Mouse (Mus musculus): ENCODE measurements around the gene Fah. TPM values are rescaled to one million over a fixed set of nuclear protein-coding genes. Genes with fewer than 3 reads are reported as not detected.

The Fah gene
- polyA plus RNA-seq, 1 experiment, result 987 TPM

- WGBS, result 86% methylated on average over 3 of the region's 3 CpGs
- Histone ChIP-seq H3K36me3 (ENCODE audit: control insufficient read depth, insufficient read depth, low read length) (no peaks in the 10 kb centered on the region; the same call in 1 of the 2 replicates), H3K27ac (ENCODE audit: insufficient read depth, low read depth, low read length) (no peak overlapping the region), H3K27me3 (replicated peaks; ENCODE audit: control insufficient read depth, insufficient read depth, low read length) (no peaks in the 10 kb centered on the region), H3K4me1 (ENCODE audit: control insufficient read depth, insufficient read depth, low read length) (no peaks in the 10 kb centered on the region; the same call in 1 of the 2 replicates), H3K4me3 (ENCODE audit: insufficient read depth, low read depth, low read length) (no peak overlapping the region)
- DNase-seq, result no peak
- TF ChIP-seq CTCF (conservative IDR thresholded peaks at IDR 0.05; ENCODE audit: insufficient read depth, insufficient read length, low read depth, low read length) (no peak), POLR2A (IDR thresholded peaks at IDR 0.05; ENCODE audit: low read depth, low read length) (no peak)
These were observed 10.5 kb downstream of the Fah start for GRCm38 (mm10) chr7:84596002-84596401.

- H3K4me3 ChIP-seq (ENCODE audit: insufficient read depth, low read depth, low read length), result no peak overlapping the region
- no peak overlapping the region for H3K27ac ChIP-seq (ENCODE audit: insufficient read depth, low read depth, low read length)
- H3K36me3 ChIP-seq (ENCODE audit: control insufficient read depth, insufficient read depth, low read length), result no peaks in the 10 kb centered on the region; the same call in 1 of the 2 replicates
- DNase-seq, result no peak
- no peaks in the 10 kb centered on the region; the same call in 1 of the 2 replicates for H3K4me1 ChIP-seq (ENCODE audit: control insufficient read depth, insufficient read depth, low read length)
- H3K27me3 ChIP-seq (replicated peaks; ENCODE audit: control insufficient read depth, insufficient read depth, low read length), result no peaks in the 10 kb centered on the region
- TF ChIP-seq CTCF (conservative IDR thresholded peaks at IDR 0.05; ENCODE audit: insufficient read depth, insufficient read length, low read depth, low read length), result no peak
- TF ChIP-seq POLR2A (IDR thresholded peaks at IDR 0.05; ENCODE audit: low read depth, low read length), result no peak
These were observed 11.6 kb downstream of the Fah start for GRCm38 (mm10) chr7:84594917-84595303.

GRCm38 (mm10) chr7:84594087-84594916, 12.2 kb downstream of the Fah start:
- Histone ChIP-seq H3K36me3 (ENCODE audit: control insufficient read depth, insufficient read depth, low read length) (no peaks in the 10 kb centered on the region; the same call in 1 of the 2 replicates), H3K4me1 (ENCODE audit: control insufficient read depth, insufficient read depth, low read length) (no peaks in the 10 kb centered on the region; the same call in 1 of the 2 replicates), H3K27me3 (replicated peaks; ENCODE audit: control insufficient read depth, insufficient read depth, low read length) (no peaks in the 10 kb centered on the region), H3K27ac (ENCODE audit: insufficient read depth, low read depth, low read length) (no peak overlapping the region), H3K4me3 (ENCODE audit: insufficient read depth, low read depth, low read length) (no peak overlapping the region)
- peak; percentile 67 for DNase-seq
- TF ChIP-seq POLR2A (IDR thresholded peaks at IDR 0.05; ENCODE audit: low read depth, low read length) (no peak), CTCF (conservative IDR thresholded peaks at IDR 0.05; ENCODE audit: insufficient read depth, insufficient read length, low read depth, low read length) (peak; percentile 52)
- WGBS, result 33% methylated on average over 8 of the region's 8 CpGs

GRCm38 (mm10) chr7:84591347-84591746, 15.2 kb downstream of the Fah start:
- 91% methylated on average over 3 of the region's 3 CpGs for WGBS
- TF ChIP-seq POLR2A (IDR thresholded peaks at IDR 0.05; ENCODE audit: low read depth, low read length) (no peak), CTCF (conservative IDR thresholded peaks at IDR 0.05; ENCODE audit: insufficient read depth, insufficient read length, low read depth, low read length) (no peak)
- DNase-seq, result no peak
- no peaks in the 10 kb centered on the region; the same call in 1 of the 2 replicates for H3K4me1 ChIP-seq (ENCODE audit: control insufficient read depth, insufficient read depth, low read length)
- H3K36me3 ChIP-seq (ENCODE audit: control insufficient read depth, insufficient read depth, low read length), result no peaks in the 10 kb centered on the region; the same call in 1 of the 2 replicates
- H3K4me3 ChIP-seq (ENCODE audit: insufficient read depth, low read depth, low read length), result no peak overlapping the region
- H3K27me3 ChIP-seq (replicated peaks; ENCODE audit: control insufficient read depth, insufficient read depth, low read length), result no peaks in the 10 kb centered on the region
- no peak overlapping the region for H3K27ac ChIP-seq (ENCODE audit: insufficient read depth, low read depth, low read length)

GRCm38 (mm10) chr7:84590622-84591021, 15.9 kb downstream of the Fah start:
- no peaks in the 10 kb centered on the region; the same call in 1 of the 2 replicates for H3K4me1 ChIP-seq (ENCODE audit: control insufficient read depth, insufficient read depth, low read length)
- H3K4me3 ChIP-seq (ENCODE audit: insufficient read depth, low read depth, low read length), result no peak overlapping the region
- H3K36me3 ChIP-seq (ENCODE audit: control insufficient read depth, insufficient read depth, low read length), result no peaks in the 10 kb centered on the region; the same call in 1 of the 2 replicates
- H3K27me3 ChIP-seq (replicated peaks; ENCODE audit: control insufficient read depth, insufficient read depth, low read length), result no peaks in the 10 kb centered on the region
- no peak for TF ChIP-seq POLR2A (IDR thresholded peaks at IDR 0.05; ENCODE audit: low read depth, low read length)
- no peak for TF ChIP-seq CTCF (conservative IDR thresholded peaks at IDR 0.05; ENCODE audit: insufficient read depth, insufficient read length, low read depth, low read length)
- H3K27ac ChIP-seq (ENCODE audit: insufficient read depth, low read depth, low read length), result no peak overlapping the region
- WGBS, result 96% methylated on average over 2 of the region's 2 CpGs
- no peak for DNase-seq

- DNase-seq, result no peak
- WGBS, result 95% methylated on average over 5 of the region's 5 CpGs
- Histone ChIP-seq H3K36me3 (ENCODE audit: control insufficient read depth, insufficient read depth, low read length) (no peaks in the 10 kb centered on the region; the same call in 1 of the 2 replicates), H3K4me1 (ENCODE audit: control insufficient read depth, insufficient read depth, low read length) (no peaks in the 10 kb centered on the region), H3K27me3 (replicated peaks; ENCODE audit: control insufficient read depth, insufficient read depth, low read length) (no peaks in the 10 kb centered on the region), H3K27ac (ENCODE audit: insufficient read depth, low read depth, low read length) (no peak overlapping the region), H3K4me3 (ENCODE audit: insufficient read depth, low read depth, low read length) (no peak overlapping the region)
- no peak for TF ChIP-seq POLR2A (IDR thresholded peaks at IDR 0.05; ENCODE audit: low read depth, low read length)
- no peak for TF ChIP-seq CTCF (conservative IDR thresholded peaks at IDR 0.05; ENCODE audit: insufficient read depth, insufficient read length, low read depth, low read length)
These were observed 19.3 kb downstream of the Fah start for GRCm38 (mm10) chr7:84587101-84587783.

Data from kidney, adult 2 months (tissue).